Mouse (Mus musculus) small intestine, adult 10 weeks (tissue): ENCODE measurements around the gene Ebf3. TPM values are rescaled to one million over a fixed set of nuclear protein-coding genes. Genes with fewer than 3 reads are reported as not detected.

ENCODE experiments used
- polyA plus RNA-seq: library from polyadenylated mRNA; stranded (reverse); fragments of 350-450 nt; fragmentation: Illumina TruSeq; extraction: RNeasy Lipid Tissue Mini Kit (QIAGEN cat#74804); gene quantifications from one replicate; pipeline ENCODE4 v1.2.3, GENCODE M21; 2014; ENCODE audit warnings: low replicate concordance

Ebf3 gene
- polyA plus RNA-seq = 0.74 TPM

GRCm38 (mm10) chr7:137313904-137314691, at the start of gene Ebf3:
Ebf3 (minus strand) TSS chr7:137314445.

Other genes starting within 250 kb of the Ebf3 start
- gene 9430038I01Rik, start 96.3 kb upstream of the Ebf3 start, polyA plus RNA-seq = 19.7 TPM
- gene Glrx3, start 123.2 kb upstream of the Ebf3 start, polyA plus RNA-seq = 152 TPM